Mouse (Mus musculus) CD4-positive, CD25-positive, alpha-beta regulatory T cell, adult 4 months (primary cell): ENCODE measurements around the gene Hlf. TPM values are rescaled to one million over a fixed set of nuclear protein-coding genes. Genes with fewer than 3 reads are reported as not detected.

ENCODE experiments used
- ATAC-seq: one replicate; pipeline ENCODE4 v1.8.0; 2017
- polyA plus RNA-seq, 2 experiments: library from polyadenylated mRNA; unstranded; fragments of 100-300 nt; shearing (Covaris generic); gene quantifications; one replicate each; pipeline ENCODE4 v1.2.1; 2017

Gene Hlf
- polyA plus RNA-seq, result 1 to 10 TPM; 1.4 to 2.5 TPM

DNA sequence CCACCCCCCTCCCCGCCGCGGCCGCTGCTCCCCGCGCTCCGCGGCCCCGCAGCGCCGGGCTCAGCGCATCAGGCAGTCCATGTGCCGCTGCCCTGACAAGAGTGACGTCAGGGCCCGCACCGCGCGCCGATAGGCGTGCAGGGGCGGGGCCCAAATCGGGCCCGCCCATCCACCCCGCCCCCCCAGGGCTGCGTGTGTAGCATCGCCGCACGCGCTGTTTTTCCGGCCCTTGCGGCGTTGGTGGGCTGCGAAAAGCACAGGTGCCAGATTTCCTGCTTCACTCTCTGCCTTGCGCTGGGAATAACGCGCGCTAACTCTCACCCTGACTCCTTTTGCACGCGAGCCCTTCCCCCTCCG is at the start of gene Hlf:
TSS of gene Hlf (minus strand) at position 79 of the 357 bp plus-strand sequence.
- ATAC-seq, result peak; percentile 75

DNA sequence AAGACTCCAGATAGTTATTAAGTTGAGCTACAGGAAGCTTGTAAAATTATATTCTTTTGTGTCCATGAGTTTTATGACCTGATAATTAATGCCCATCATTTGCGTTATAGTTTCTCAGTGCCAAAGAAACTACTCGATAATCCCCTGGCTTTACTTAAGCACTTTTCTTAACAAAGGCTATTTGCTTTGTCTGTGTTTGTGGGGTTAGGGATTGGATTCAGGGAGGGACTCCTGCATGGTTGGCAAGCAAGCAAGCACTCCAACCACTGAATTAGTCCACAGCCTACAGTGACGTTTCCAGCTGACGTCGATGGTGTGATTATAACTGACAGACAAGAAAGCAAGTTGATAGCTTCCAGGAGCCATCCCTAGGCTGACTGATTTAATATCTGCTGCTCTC is 48.1 kb upstream of the Hlf start:
- no peak for ATAC-seq

- ATAC-seq, result no peak
Measured at GRCm38 (mm10) chr11:90425207-90425525, 34.5 kb upstream of the Hlf start.

GRCm38 (mm10) chr11:90424334-90425206 is 33.9 kb upstream of the Hlf start:
- no peak for ATAC-seq

GRCm38 (mm10) chr11:90423896-90424295 is 33.2 kb upstream of the Hlf start:
- no peak for ATAC-seq

- ATAC-seq, result peak; percentile 29
Measured at GRCm38 (mm10) chr11:90419706-90420105, 29.0 kb upstream of the Hlf start.

- ATAC-seq, result peak; percentile 94
Measured at GRCm38 (mm10) chr11:90417921-90418320, 27.2 kb upstream of the Hlf start.

- no peak for ATAC-seq
Measured at GRCm38 (mm10) chr11:90417011-90417410, 26.3 kb upstream of the Hlf start.

DNA sequence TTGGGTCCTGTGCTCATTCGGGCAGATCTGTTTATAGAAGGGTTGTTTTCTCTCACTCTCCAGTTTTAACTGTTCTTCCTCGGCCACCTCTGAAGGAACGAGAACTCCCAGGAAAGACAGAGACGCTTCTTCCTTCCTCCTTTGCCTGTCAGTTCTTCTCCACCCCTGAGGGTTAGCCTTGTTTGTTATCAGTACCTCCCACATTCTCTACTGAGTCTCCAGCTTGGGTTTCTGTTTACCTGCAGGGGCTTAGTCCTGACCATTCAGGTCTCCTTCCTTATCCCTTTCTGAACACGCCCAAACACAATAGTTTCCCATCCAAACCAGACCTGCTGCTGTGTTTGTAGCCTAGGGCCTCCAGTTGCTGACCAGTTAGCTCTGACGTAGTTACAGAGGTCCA is 8.2 kb upstream of the Hlf start:
- ATAC-seq, result no peak

DNA sequence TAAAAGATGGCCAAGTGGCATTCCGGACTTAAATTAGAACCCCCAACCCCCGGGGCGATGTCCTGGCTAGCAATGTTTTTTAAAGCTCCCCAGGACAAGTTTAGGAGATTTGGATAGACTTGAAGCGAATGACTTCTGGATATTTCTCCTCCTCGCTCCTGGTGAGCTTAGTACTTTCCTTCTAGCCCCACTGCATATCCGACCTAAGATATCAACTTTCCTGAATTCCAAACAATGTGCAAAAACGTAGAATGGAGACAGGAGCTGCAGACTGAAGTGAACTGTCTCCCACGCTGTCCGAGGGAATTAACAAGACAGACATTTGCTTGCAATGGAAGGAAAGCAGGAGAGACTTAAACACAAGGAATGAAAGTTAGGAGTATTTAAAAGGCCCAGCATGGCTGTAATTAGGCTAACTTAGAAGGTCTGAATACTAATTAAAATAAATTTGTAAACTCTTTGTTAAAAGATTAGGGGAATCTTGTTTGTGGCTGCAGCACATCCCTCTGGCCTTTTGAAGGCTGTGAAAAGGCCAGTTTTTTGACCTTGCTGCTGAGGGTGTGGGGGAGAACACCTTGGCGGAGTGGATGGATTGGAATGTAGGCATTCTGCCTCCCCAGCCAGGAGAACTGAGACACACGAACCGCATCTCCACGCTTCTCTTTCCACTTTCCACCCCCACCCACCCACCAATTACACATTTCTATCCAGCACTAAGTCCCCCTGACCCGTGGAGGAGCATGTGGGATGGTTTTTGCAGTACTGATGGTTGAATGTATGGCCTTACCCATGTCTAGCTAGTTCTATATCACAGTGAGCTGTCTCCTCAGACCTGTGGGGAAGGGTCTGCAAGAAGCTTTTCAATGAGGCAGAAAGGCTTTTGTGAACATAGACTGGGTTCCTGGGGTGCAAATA is 833 bp upstream of the Hlf start:
- ATAC-seq, result no peak

- peak; percentile 9 for ATAC-seq
Measured at GRCm38 (mm10) chr11:90389902-90390816, 536 bp downstream of the Hlf start.

- ATAC-seq, result no peak
Measured at GRCm38 (mm10) chr11:90389174-90389901, 1.4 kb downstream of the Hlf start.

DNA sequence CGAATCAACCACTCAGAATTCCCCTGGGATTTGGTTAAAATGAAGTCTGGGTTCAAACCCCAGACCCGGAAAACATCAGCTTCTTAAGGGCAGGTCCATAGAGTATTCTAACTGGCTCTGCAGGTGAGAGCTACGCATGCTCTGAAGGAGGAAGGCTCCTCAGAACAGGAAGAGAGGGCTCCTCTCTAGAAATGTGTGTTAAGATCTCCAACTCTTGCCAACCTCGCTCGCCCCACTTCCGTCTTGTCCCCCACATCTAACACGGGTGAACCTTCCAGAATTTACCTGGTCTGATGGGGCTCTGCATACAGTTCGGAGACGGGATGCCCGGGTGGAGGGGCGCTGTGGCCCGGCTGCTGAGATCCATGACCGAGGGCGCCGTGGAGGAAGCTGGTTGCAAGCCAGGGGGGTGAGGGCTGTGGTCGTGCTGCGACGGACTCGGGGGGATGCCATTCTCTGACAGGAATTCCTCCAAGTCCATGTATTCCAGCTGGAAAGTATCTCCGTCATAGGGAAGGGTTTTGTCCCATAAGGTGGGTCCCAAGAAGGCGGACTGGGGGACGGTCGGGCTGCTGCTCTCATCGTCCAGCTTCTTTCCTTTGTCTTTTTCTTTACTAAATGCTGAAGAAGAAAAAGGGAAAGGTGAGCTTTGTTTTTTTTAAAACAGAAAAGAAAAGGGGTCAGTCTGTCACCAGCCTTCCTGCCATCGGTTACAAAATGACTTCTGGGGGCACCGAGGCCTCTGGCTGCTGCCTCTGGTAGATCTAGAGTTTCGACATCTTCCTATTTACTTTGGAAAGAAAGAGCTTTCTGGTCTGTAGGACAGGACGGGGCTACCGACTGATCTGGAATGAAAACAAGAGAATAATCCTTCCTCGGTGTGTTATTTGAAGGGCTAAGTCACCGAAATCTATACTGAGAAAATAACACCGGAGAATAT is 2.9 kb downstream of the Hlf start:
- peak; percentile 62 for ATAC-seq

GRCm38 (mm10) chr11:90382005-90382611 is 8.6 kb downstream of the Hlf start:
- ATAC-seq, result no peak

- ATAC-seq, result no peak
Measured at GRCm38 (mm10) chr11:90381113-90381512, 9.6 kb downstream of the Hlf start.

DNA sequence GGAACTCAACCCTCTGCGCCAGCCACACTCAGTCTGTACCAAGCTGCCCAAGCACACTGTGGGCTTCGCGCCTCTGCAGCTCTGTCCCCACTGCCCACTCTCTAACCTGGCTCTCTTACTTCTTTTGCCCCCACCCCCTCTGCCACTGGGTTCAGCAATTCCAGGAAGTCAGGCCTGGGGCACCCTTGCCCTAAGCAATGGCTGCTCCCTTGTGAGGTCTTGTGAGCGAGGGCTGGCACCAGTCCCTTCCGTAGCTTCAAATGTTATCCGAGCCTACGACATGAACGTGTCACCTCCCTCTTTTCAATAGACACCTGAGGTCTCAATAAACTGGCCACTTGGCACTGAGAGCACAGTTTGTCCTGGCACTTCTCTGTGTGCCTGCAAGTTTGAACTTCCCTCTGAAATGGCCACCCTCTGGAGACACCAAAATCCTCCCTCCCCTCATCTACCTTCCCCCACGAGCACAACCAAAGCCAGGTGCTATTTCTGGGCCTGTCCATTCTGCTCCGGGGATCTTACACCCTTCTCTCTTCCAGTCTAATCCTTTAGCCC is 10.5 kb downstream of the Hlf start:
- ATAC-seq, result no peak

GRCm38 (mm10) chr11:90378008-90378407 is 12.7 kb downstream of the Hlf start:
- no peak for ATAC-seq

GRCm38 (mm10) chr11:90376436-90376835 is 14.3 kb downstream of the Hlf start:
- ATAC-seq, result no peak

DNA sequence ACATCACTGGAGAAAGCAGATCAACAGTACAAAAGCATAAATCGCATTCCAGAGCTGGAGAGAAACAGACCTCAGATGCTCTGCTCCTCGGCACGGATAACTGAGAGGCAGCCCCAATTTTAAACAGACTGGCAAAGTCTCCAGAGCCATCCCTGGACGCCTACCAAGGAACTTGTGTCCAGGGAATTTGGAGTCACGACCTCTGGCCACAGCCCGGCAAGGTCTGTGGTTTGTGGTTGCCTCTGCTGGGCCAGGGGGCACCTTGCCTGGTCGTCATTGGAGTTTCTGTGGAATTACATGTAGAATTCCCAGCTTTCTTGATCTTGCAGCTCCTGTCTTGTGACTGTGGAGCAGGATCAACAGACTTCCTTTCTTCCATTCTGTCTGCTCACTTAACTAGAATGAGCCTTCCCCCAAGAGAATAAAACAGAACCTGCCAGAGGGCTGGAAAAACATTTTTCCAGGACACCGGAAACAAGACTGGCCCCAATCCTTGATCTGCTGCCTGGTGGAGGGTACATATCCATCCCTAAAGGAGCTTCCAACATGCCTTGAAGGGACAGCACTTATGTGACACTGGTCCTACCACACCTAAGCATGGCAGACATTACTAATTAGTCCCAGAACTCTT is 19.1 kb downstream of the Hlf start:
- no peak for ATAC-seq
